Mouse (Mus musculus): ENCODE results near the gene Prkcb.

- TF ChIP-seq CTCF (IDR thresholded peaks at IDR 0.05; ENCODE audit: extremely low read depth, insufficient read depth, low read length), result no peak
- no peak for TF ChIP-seq POLR2A (IDR thresholded peaks at IDR 0.05; ENCODE audit: extremely low read depth, insufficient read depth, low read length)
Observed at GRCm38 (mm10) chr7:122333686-122334085, 45.1 kb downstream of the Prkcb start.

Measured in cortical plate, adult 2 months (tissue).